In genomic region chr6:40249939-40250338, GRCm38 (mm10) we compare ENCODE assay signal across 19 mouse cellular contexts.
"Had no signal": no experiment of that assay in that cellular context is flagged by ENCODE, and none has a peak within 500 bp of the region (broad histone marks: within the 10 kb centered on the region; RNA-seq: fewer than 3 reads in every experiment).

No protein-coding gene starts in this region.

- H3K27me3 ChIP-seq: midbrain, embryonic 12.5 days; neural tube, embryonic 13.5 days; neural tube, embryonic 15.5 days; stomach, embryonic 15.5 days had no signal

- H3K27ac ChIP-seq: midbrain, embryonic 10.5 days; midbrain, embryonic 12.5 days; neural tube, embryonic 13.5 days; neural tube, embryonic 15.5 days; stomach, embryonic 15.5 days; stomach, postnatal 0 days had no signal

- H3K4me3 ChIP-seq: midbrain, embryonic 10.5 days; midbrain, embryonic 12.5 days; myocyte; neural tube, embryonic 13.5 days; neural tube, embryonic 15.5 days; stomach, embryonic 15.5 days had no signal

- DNase-seq: lung, adult 18-20 months; lung, embryonic 14.5 days; lung, postnatal 10 days; lung, postnatal 4 days; midbrain, embryonic 14.5 days; retina, postnatal 1 day; right cerebral cortex, adult 18-20 months; right cerebral cortex, postnatal 25 days; right cerebral cortex, postnatal 4 days; thymus, adult 2 months; thymus, postnatal 25 days; thymus, postnatal 4 days had no signal

- H3K9me3 ChIP-seq: midbrain, embryonic 10.5 days; midbrain, embryonic 12.5 days; neural tube, embryonic 13.5 days; neural tube, embryonic 15.5 days; stomach, embryonic 15.5 days had no signal

- H3K4me2 ChIP-seq: lung, embryonic 14.5 days; midbrain, embryonic 12.5 days; neural tube, embryonic 13.5 days; neural tube, embryonic 15.5 days; stomach, embryonic 15.5 days had no signal

- H3K4me1 ChIP-seq: midbrain, embryonic 10.5 days; midbrain, embryonic 12.5 days; neural tube, embryonic 15.5 days; stomach, embryonic 15.5 days had no signal

- H3K9ac ChIP-seq: lung, embryonic 14.5 days; midbrain, embryonic 12.5 days; neural tube, embryonic 13.5 days; neural tube, embryonic 15.5 days; stomach, embryonic 15.5 days had no signal

- H3K36me3 ChIP-seq: midbrain, embryonic 10.5 days; midbrain, embryonic 12.5 days; stomach, embryonic 15.5 days had no signal
